Mouse (Mus musculus) forebrain, postnatal 0 days (tissue): ENCODE measurements around the gene Ptprm. TPM values are rescaled to one million over a fixed set of nuclear protein-coding genes. Genes with fewer than 3 reads are reported as not detected.

ENCODE experiments used
- ATAC-seq: fragments of 200-750 bp; cut with Nextera tagmentation; 2 replicates; pipeline ENCODE4 v1.8.0; 2017; ENCODE audit warnings: mild to moderate bottlenecking, moderate library complexity
- DNase-seq: peaks from one replicate; pipeline ENCODE4 v3.0.0-alpha.2; 2015
- H3K27ac ChIP-seq: fragments of 300-500 bp; sonication (generic); 2 replicates; pipeline ENCODE4 v1.5.1; 2014; ENCODE audit warnings: low read depth, mild to moderate bottlenecking, antibody characterized with exemption, low read length, moderate library complexity, mixed read lengths
- H3K27me3 ChIP-seq: fragments of 300-500 bp; sonication (generic); 2 replicates; pipeline ENCODE4 v1.6.1; 2014; ENCODE audit warnings: mild to moderate bottlenecking, low read length, mixed read lengths; ENCODE audit not compliant: insufficient read depth
- H3K36me3 ChIP-seq: fragments of 300-500 bp; sonication (generic); 2 replicates; pipeline ENCODE4 v1.6.1; 2014; ENCODE audit warnings: mild to moderate bottlenecking, moderate library complexity; ENCODE audit not compliant: insufficient read depth
- H3K4me1 ChIP-seq: fragments of 300-500 bp; sonication (generic); 2 replicates; pipeline ENCODE4 v1.6.1; 2014; ENCODE audit warnings: antibody characterized with exemption; ENCODE audit not compliant: insufficient read depth
- H3K4me2 ChIP-seq: fragments of 300-500 bp; sonication (generic); 2 replicates; pipeline ENCODE4 v1.6.1; 2014; ENCODE audit warnings: low read depth, mild to moderate bottlenecking, moderate library complexity
- H3K4me3 ChIP-seq: fragments of 300-500 bp; sonication (generic); 2 replicates; pipeline ENCODE4 v1.5.1; 2014; ENCODE audit warnings: low read depth, low read length, mixed read lengths
- H3K9ac ChIP-seq: fragments of 300-500 bp; sonication (generic); 2 replicates; pipeline ENCODE4 v1.6.1; 2014; ENCODE audit warnings: mild to moderate bottlenecking
- H3K9me3 ChIP-seq: fragments of 300-500 bp; sonication (generic); 2 replicates; pipeline ENCODE4 v1.6.1; 2016; ENCODE audit warnings: low read length
- CTCF ChIP-seq: sonication (generic); IDR thresholded peaks from 2 replicates; pipeline ENCODE4 v1.5.1; 2016; ENCODE audit warnings: antibody characterized with exemption, control low read depth, low read depth
- WGBS: fragments of 180-500 bp; shearing (Covaris S2); extraction: QIAGEN DNeasy Blood & Tissue Kit; methylation state at CpG from one replicate; pipeline ENCODE4 v1.1.7; 2014; 5-methylcytosine and 5-hydroxymethylcytosine counted together
- polyA plus RNA-seq: library from polyadenylated mRNA; unstranded; fragments of >200 nt; fragmentation: Nextera tagmentation; extraction: Ambion mirVana; gene quantifications from 2 replicates; pipeline ENCODE4 v1.2.1, GENCODE M21; 2015
- total RNA-seq: library from RNA; depleted of rRNA; stranded (reverse); fragments of >200 nt; gene quantifications from 2 replicates; pipeline ENCODE4 v1.2.3, GENCODE M21; 2014

The Ptprm gene
- total and polyA plus RNA-seq, 2 experiments from 2014 or later, result 12.9 to 33.2 TPM

- 94% methylated on average over 6 of the region's 6 CpGs for WGBS
Observed at GRCm38 (mm10) chr17:66800231-66800630, 554.0 kb downstream of the Ptprm start.

GRCm38 (mm10) chr17:66786166-66786565 is 568.1 kb downstream of the Ptprm start:
- WGBS, result 31% methylated on average over 12 of the region's 12 CpGs
- 0 out of 2 replicates have a peak, but pooled peaks cover 3% of the 10 kb centered on the region for H3K27me3 ChIP-seq
- 0 out of 2 replicates have a peak, but pooled peaks cover 3% of the 10 kb centered on the region for H3K4me1 ChIP-seq
- ATAC-seq, result no peak
- no peak for TF ChIP-seq CTCF
- H3K9ac ChIP-seq, result no peak overlapping the region
- no peak overlapping the region for H3K4me2 ChIP-seq
- H3K27ac ChIP-seq, result no peak overlapping the region
- no peaks in the 10 kb centered on the region for H3K9me3 ChIP-seq
- no peak overlapping the region for H3K4me3 ChIP-seq
- DNase-seq, result no peak
- H3K36me3 ChIP-seq, result no peaks in the 10 kb centered on the region

More at GRCm38 (mm10) chr17:66800231-66800630, 554.0 kb downstream of the Ptprm start:
- no peak overlapping the region for H3K9ac ChIP-seq
- no peak for TF ChIP-seq CTCF
- H3K27me3 ChIP-seq, result no peaks in the 10 kb centered on the region
- no peaks in the 10 kb centered on the region for H3K36me3 ChIP-seq
- no peak overlapping the region for H3K4me2 ChIP-seq
- ATAC-seq (no peak), DNase-seq (no peak)
- H3K27ac ChIP-seq, result no peak overlapping the region
- H3K4me1 ChIP-seq, result no peaks in the 10 kb centered on the region
- no peak overlapping the region for H3K4me3 ChIP-seq
- H3K9me3 ChIP-seq, result no peaks in the 10 kb centered on the region

GRCm38 (mm10) chr17:66785586-66785985 is 568.7 kb downstream of the Ptprm start:
- Histone ChIP-seq H3K36me3 (no peaks in the 10 kb centered on the region), H3K9ac (no peak overlapping the region), H3K27me3 (0 out of 2 replicates have a peak, but pooled peaks cover 3% of the 10 kb centered on the region), H3K4me2 (no peak overlapping the region), H3K4me1 (0 out of 2 replicates have a peak, but pooled peaks cover 3% of the 10 kb centered on the region), H3K27ac (no peak overlapping the region), H3K9me3 (no peaks in the 10 kb centered on the region), H3K4me3 (no peak overlapping the region)
- no peak for TF ChIP-seq CTCF
- no peak for DNase-seq
- WGBS, result 86% methylated on average over 11 of the region's 11 CpGs
- no peak for ATAC-seq

GRCm38 (mm10) chr17:66783601-66784000 is 570.7 kb downstream of the Ptprm start:
- H3K9me3 ChIP-seq, result no peaks in the 10 kb centered on the region
- H3K27ac ChIP-seq, result no peak overlapping the region
- 0 out of 2 replicates have a peak, but pooled peaks cover 3% of the 10 kb centered on the region for H3K4me1 ChIP-seq
- no peak for TF ChIP-seq CTCF
- H3K9ac ChIP-seq, result no peak overlapping the region
- ATAC-seq (no peak), DNase-seq (no peak)
- H3K27me3 ChIP-seq, result peaks cover 3% of the 10 kb centered on the region; the same call in 1 of the 2 replicates
- H3K4me2 ChIP-seq, result no peak overlapping the region
- H3K36me3 ChIP-seq, result no peaks in the 10 kb centered on the region
- 51% methylated on average over 4 of the region's 4 CpGs for WGBS
- H3K4me3 ChIP-seq, result no peak overlapping the region

GRCm38 (mm10) chr17:66783075-66783492 is 571.2 kb downstream of the Ptprm start:
- Histone ChIP-seq H3K4me1 (0 out of 2 replicates have a peak, but pooled peaks cover 3% of the 10 kb centered on the region), H3K4me3 (no peak overlapping the region), H3K9me3 (no peaks in the 10 kb centered on the region), H3K4me2 (no peak overlapping the region), H3K9ac (no peak overlapping the region), H3K27me3 (peaks cover 3% of the 10 kb centered on the region; the same call in 1 of the 2 replicates), H3K27ac (0 out of 2 replicates have a peak overlapping the region, but pooled peaks have one; percentile 23), H3K36me3 (no peaks in the 10 kb centered on the region)
- ATAC-seq, result no peak
- no peak for DNase-seq
- 31% methylated on average over 10 of the region's 10 CpGs for WGBS
- no peak for TF ChIP-seq CTCF

- WGBS, result 81% methylated on average over 3 of the region's 3 CpGs
- TF ChIP-seq CTCF, result no peak
- no peak for ATAC-seq
Observed at GRCm38 (mm10) chr17:66781910-66782309, 572.3 kb downstream of the Ptprm start.

GRCm38 (mm10) chr17:66779026-66779425 is 575.2 kb downstream of the Ptprm start:
- no peak overlapping the region for H3K4me3 ChIP-seq
- H3K27ac ChIP-seq, result no peak overlapping the region
- ATAC-seq (no peak), DNase-seq (no peak)
- H3K9me3 ChIP-seq, result no peaks in the 10 kb centered on the region
- H3K36me3 ChIP-seq, result no peaks in the 10 kb centered on the region
- no peak overlapping the region for H3K4me2 ChIP-seq
- no peak overlapping the region for H3K9ac ChIP-seq
- WGBS, result 75% methylated on average over 1 of the region's 1 CpGs
- 0 out of 2 replicates have a peak, but pooled peaks cover 3% of the 10 kb centered on the region for H3K4me1 ChIP-seq
- no peak for TF ChIP-seq CTCF
- no peaks in the 10 kb centered on the region; the same call in 1 of the 2 replicates for H3K27me3 ChIP-seq

More at GRCm38 (mm10) chr17:66781910-66782309, 572.3 kb downstream of the Ptprm start:
- Histone ChIP-seq H3K4me1 (0 out of 2 replicates have a peak, but pooled peaks cover 3% of the 10 kb centered on the region), H3K9ac (no peak overlapping the region), H3K4me2 (no peak overlapping the region), H3K4me3 (no peak overlapping the region), H3K9me3 (no peaks in the 10 kb centered on the region), H3K27me3 (peaks cover 3% of the 10 kb centered on the region; the same call in 1 of the 2 replicates), H3K36me3 (no peaks in the 10 kb centered on the region), H3K27ac (no peak overlapping the region)
- no peak for DNase-seq
